Mouse (Mus musculus): ENCODE data around the gene Tinf2. TPM values are rescaled to one million over a fixed set of nuclear protein-coding genes. Genes with fewer than 3 reads are reported as not detected.

The Tinf2 gene
- polyA plus RNA-seq, 1 experiment from 2014 or later = 14.1 TPM

DNA sequence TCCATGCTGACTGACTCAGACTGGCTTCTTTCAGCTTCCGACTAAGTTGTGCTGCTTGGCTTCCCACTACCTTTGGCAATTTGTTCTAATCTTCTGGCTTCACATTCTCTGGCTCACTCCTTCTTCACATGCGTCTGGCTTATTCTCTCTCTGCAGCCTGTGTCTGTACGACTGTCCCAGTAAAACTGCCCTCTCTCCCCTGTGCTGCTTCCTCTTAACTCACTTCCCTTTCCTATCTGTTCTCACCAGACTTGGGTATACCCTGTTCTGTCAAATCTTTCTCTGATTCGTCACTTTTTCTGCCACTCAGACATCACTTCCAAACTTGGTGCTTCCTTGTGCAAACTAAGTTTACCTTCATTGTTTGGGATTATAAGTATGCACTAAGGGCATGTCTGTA, 15.6 kb upstream of the Tinf2 start:
- WGBS (ENCODE audit: insufficient replicate concordance) = 50% methylated on average over 4 of the region's 4 CpGs
- ATAC-seq (no peak), DNase-seq (no peak)
- no peaks in the 10 kb centered on the region for H3K9me3 ChIP-seq (ENCODE audit: low read length)
- H3K36me3 ChIP-seq (replicated peaks; ENCODE audit: insufficient read depth, low read length) = no peaks in the 10 kb centered on the region
- H3K9ac ChIP-seq (replicated peaks) = no peak overlapping the region
- no peak overlapping the region; the same call in 1 of the 2 replicates for H3K27ac ChIP-seq (ENCODE audit: low read depth)
- H3K4me2 ChIP-seq (ENCODE audit: low read depth, low read length) = no peak overlapping the region
- no peak overlapping the region for H3K4me3 ChIP-seq (ENCODE audit: low read depth, low read length)
- no peak for TF ChIP-seq EP300 (IDR thresholded peaks at IDR 0.05; ENCODE audit: low read depth)
- TF ChIP-seq CTCF (IDR thresholded peaks at IDR 0.05; ENCODE audit: low read depth) = no peak
- peaks cover 2% of the 10 kb centered on the region; the same call in 1 of the 2 replicates for H3K4me1 ChIP-seq (ENCODE audit: insufficient read depth)
- H3K27me3 ChIP-seq (ENCODE audit: insufficient read depth, low read length) = no peaks in the 10 kb centered on the region

DNA sequence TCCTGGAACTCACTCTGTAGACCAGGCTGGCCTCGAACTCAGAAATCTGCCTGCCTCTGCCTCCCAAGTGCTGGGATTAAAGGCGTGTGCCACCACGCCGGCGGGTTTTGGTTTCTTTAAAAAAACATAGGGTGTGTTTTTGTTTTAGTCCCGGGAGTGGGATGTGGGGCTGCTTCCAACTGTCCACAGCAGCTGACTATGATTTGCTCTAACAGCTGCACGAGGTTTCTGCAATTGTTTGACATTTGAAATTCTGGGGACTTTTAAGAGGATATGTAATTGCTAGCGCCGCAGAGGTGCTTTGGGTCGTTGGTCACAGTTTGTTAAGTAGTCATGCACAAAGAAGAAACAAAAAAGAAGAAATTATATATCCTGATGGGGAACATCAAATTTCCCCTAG, 7.8 kb upstream of the Tinf2 start:
- Histone ChIP-seq H3K27ac (ENCODE audit: low read depth) (no peak overlapping the region), H3K9ac (replicated peaks) (no peak overlapping the region), H3K4me3 (ENCODE audit: low read depth, low read length) (no peak overlapping the region), H3K4me1 (ENCODE audit: insufficient read depth) (no peaks in the 10 kb centered on the region), H3K36me3 (replicated peaks; ENCODE audit: insufficient read depth, low read length) (no peaks in the 10 kb centered on the region), H3K4me2 (ENCODE audit: low read depth, low read length) (no peak overlapping the region), H3K9me3 (ENCODE audit: low read length) (no peaks in the 10 kb centered on the region), H3K27me3 (ENCODE audit: insufficient read depth, low read length) (no peaks in the 10 kb centered on the region)
- 74% methylated on average over 10 of the region's 10 CpGs for WGBS (ENCODE audit: insufficient replicate concordance)
- ATAC-seq (no peak), DNase-seq (no peak)
- TF ChIP-seq CTCF (IDR thresholded peaks at IDR 0.05; ENCODE audit: low read depth) (no peak), EP300 (IDR thresholded peaks at IDR 0.05; ENCODE audit: low read depth) (no peak)

DNA sequence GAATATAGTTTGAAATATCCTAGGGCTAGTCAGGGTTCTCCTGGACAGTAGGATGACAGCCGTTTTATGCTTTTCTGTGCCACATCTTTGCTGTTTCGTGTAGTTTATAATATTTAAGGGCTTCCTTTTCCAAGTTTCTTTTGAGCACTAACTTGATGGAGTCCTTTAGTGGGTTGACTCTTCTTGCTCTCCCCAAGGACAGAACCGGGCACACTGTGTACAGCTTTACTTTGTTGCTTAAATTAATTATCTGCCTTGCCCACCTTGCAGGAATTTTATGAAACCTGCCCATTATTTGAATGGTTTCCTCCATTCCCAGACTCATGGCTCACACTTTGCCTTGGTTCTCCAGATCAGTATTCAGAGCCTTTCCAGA, 486 bp upstream of the Tinf2 start:
- peak; percentile 3 for ATAC-seq
- H3K27ac ChIP-seq (ENCODE audit: low read depth) = peak overlapping the region; percentile 82

DNA sequence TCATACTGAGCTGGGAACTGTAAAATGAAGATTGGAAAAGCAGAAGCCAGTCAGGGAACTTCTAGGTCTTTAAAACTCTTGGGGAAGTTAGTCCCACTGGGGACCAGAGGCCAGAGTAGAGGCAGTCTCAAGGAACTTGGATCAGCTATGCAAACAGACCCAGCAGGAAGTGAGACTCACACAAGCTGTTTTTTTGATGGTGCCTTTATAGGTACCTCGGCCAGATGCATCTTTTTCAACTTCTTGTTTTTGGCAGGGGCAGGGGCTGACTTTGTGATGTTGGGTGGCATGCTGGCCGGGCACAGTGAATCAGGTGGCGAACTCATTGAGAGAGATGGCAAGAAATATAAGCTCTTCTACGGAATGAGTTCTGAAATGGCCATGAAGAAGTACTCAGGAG, 4.0 kb downstream of the Tinf2 start:
- 80% methylated on average over 4 of the region's 4 CpGs for WGBS (ENCODE audit: insufficient replicate concordance)
- DNase-seq (no peak), ATAC-seq (no peak)
- Histone ChIP-seq H3K27me3 (ENCODE audit: insufficient read depth, low read length) (no peaks in the 10 kb centered on the region), H3K9ac (replicated peaks) (no peak overlapping the region), H3K36me3 (replicated peaks; ENCODE audit: insufficient read depth, low read length) (peaks cover 54% of the 10 kb centered on the region), H3K4me2 (ENCODE audit: low read depth, low read length) (no peak overlapping the region), H3K4me1 (ENCODE audit: insufficient read depth) (peaks cover 19% of the 10 kb centered on the region; the same call in 1 of the 2 replicates), H3K27ac (ENCODE audit: low read depth) (no peak overlapping the region), H3K9me3 (ENCODE audit: low read length) (no peaks in the 10 kb centered on the region), H3K4me3 (ENCODE audit: low read depth, low read length) (no peak overlapping the region)
- TF ChIP-seq CTCF (IDR thresholded peaks at IDR 0.05; ENCODE audit: low read depth) (no peak), EP300 (IDR thresholded peaks at IDR 0.05; ENCODE audit: low read depth) (no peak)

More for the DNA sequence above, 486 bp upstream of the Tinf2 start:
- no peaks in the 10 kb centered on the region for H3K27me3 ChIP-seq (ENCODE audit: insufficient read depth, low read length)
- peaks cover 33% of the 10 kb centered on the region for H3K36me3 ChIP-seq (replicated peaks; ENCODE audit: insufficient read depth, low read length)
- H3K9ac ChIP-seq (replicated peaks) = peak overlapping the region; percentile 64
- H3K4me2 ChIP-seq (ENCODE audit: low read depth, low read length) = peak overlapping the region; percentile 76
- H3K4me3 ChIP-seq (ENCODE audit: low read depth, low read length) = peak overlapping the region; percentile 73
- 11% methylated on average over 3 of the region's 3 CpGs for WGBS (ENCODE audit: insufficient replicate concordance)
- H3K4me1 ChIP-seq (ENCODE audit: insufficient read depth) = peaks cover 10% of the 10 kb centered on the region; the same call in 1 of the 2 replicates
- TF ChIP-seq EP300 (IDR thresholded peaks at IDR 0.05; ENCODE audit: low read depth) = no peak
- H3K9me3 ChIP-seq (ENCODE audit: low read length) = no peaks in the 10 kb centered on the region
- DNase-seq = no peak

DNA sequence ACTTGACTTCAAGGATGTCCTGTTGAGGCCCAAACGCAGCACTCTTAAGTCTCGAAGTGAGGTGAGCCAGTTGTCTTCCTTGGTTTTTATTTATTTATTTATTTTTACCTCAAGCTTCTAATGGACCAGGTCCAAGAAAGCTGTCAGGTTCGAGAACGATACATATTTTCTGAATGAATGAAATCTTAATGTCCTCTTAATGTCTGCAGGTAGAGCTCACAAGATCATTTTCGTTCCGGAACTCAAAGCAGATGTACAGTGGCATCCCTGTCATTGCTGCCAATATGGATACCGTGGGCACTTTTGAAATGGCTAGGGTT, 8.9 kb downstream of the Tinf2 start:
- no peak for ATAC-seq
- WGBS (ENCODE audit: insufficient replicate concordance) = 62% methylated on average over 7 of the region's 7 CpGs

DNA sequence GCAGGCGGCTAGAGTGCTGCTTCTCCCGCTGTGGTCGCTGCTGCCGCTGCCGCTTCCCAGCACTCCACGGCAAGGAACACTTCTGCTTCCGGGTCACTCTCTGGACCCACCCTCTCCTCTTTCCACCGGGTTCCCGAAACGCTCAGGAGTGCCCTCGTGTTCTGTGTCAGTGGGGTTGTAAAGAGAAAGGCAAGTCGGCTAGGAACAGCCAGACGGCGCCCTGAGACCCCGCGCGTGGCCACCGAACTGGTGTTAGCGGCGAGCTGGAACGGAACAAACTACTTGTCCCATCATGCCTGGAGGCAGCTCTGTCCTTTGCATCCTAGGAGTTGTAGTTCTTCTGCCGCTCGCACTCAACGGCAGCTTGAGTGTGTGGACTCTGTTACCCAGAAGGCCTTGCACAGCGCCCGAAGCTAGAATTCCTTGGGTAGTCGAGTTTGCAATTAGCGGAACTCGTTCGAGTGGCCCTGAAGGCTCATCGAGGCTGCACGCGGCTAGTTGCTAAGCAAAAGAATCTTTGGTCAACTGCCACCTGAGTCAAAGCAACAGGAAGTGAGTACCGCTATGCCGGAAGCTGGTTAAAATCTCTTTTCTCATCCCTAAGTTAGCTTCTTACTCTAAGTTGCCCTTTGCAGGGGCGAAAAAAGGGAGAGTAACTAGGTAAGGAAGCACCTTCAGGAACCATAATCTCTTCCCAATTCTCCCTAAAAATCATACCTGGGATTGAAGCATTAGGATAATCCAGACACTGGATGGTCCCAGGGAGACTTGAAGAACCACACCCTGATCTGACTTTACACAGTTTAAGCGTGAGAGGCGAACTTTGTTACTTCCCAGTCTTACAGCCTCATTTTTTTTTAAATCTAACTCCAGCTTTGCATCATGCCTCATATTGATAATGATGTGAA, 9.5 kb downstream of the Tinf2 start, which contains the start of the genes Gmpr2 and Nedd8:
TSS of gene Gmpr2 (plus strand) at position 109 of the 908 bp plus-strand sequence.
TSS of gene Nedd8 (minus strand) at position 292 of the 908 bp plus-strand sequence.
- ATAC-seq (peak; percentile 98), DNase-seq (peak; percentile 88)
- no peaks in the 10 kb centered on the region for H3K27me3 ChIP-seq (ENCODE audit: insufficient read depth, low read length)
- peaks cover 21% of the 10 kb centered on the region for H3K36me3 ChIP-seq (replicated peaks; ENCODE audit: insufficient read depth, low read length)
- no peak for TF ChIP-seq CTCF (IDR thresholded peaks at IDR 0.05; ENCODE audit: low read depth)
- peak; percentile 52; the same call in 1 of the 2 replicates for TF ChIP-seq EP300 (IDR thresholded peaks at IDR 0.05; ENCODE audit: low read depth)
- peak within 1 kb of the TSS; percentile 79 for H3K4me2 ChIP-seq (ENCODE audit: low read depth, low read length)
- under 1% methylated on average over 38 of the region's 38 CpGs for WGBS (ENCODE audit: insufficient replicate concordance)
- peak within 1 kb of the TSS; percentile 68 for H3K9ac ChIP-seq (replicated peaks)
- H3K4me3 ChIP-seq (ENCODE audit: low read depth, low read length) = peak within 1 kb of the TSS; percentile 68
- H3K27ac ChIP-seq (ENCODE audit: low read depth) = peak within 1 kb of the TSS; percentile 78
- H3K4me1 ChIP-seq (ENCODE audit: insufficient read depth) = peaks cover 13% of the 10 kb centered on the region
- H3K9me3 ChIP-seq (ENCODE audit: low read length) = no peaks in the 10 kb centered on the region

More for the DNA sequence above, 8.9 kb downstream of the Tinf2 start:
- Histone ChIP-seq H3K9me3 (ENCODE audit: low read length) (no peaks in the 10 kb centered on the region), H3K27me3 (ENCODE audit: insufficient read depth, low read length) (no peaks in the 10 kb centered on the region), H3K9ac (replicated peaks) (peak overlapping the region; percentile 68; the same call in 1 of the 2 replicates), H3K4me1 (ENCODE audit: insufficient read depth) (peaks cover 13% of the 10 kb centered on the region), H3K4me2 (ENCODE audit: low read depth, low read length) (peak overlapping the region; percentile 79), H3K27ac (ENCODE audit: low read depth) (peak overlapping the region; percentile 78; the same call in 1 of the 2 replicates), H3K4me3 (ENCODE audit: low read depth, low read length) (peak overlapping the region; percentile 68), H3K36me3 (replicated peaks; ENCODE audit: insufficient read depth, low read length) (peaks cover 26% of the 10 kb centered on the region)
- no peak for DNase-seq
- TF ChIP-seq CTCF (IDR thresholded peaks at IDR 0.05; ENCODE audit: low read depth) (no peak), EP300 (IDR thresholded peaks at IDR 0.05; ENCODE audit: low read depth) (no peak)

All from liver, postnatal 0 days (tissue).